Mouse (Mus musculus) C2C12 (cell line): ENCODE measurements around the gene Hsdl2.
"Not testable (repeated sequence)": the region's sequence is repeated elsewhere in the genome, so short reads cannot be mapped to it uniquely, and the experiment has no call there.

Source experiments
- CTCF ChIP-seq: IDR thresholded peaks from one replicate; pipeline ENCODE4 v1.5.1; 2011; ENCODE audit not compliant: control insufficient read depth, insufficient read depth, insufficient read length
- MYOD1 ChIP-seq: IDR thresholded peaks from one replicate; pipeline ENCODE4 v1.6.1; 2011; ENCODE audit warnings: low read depth; ENCODE audit not compliant: control insufficient read depth, insufficient read length

GRCm38 (mm10) chr4:59557343-59557742 is 24.0 kb upstream of the Hsdl2 start:
- TF ChIP-seq CTCF, MYOD1: not testable (repeated sequence)
